Mouse (Mus musculus): ENCODE data around the gene Camkk2. TPM values are rescaled to one million over a fixed set of nuclear protein-coding genes. Genes with fewer than 3 reads are reported as not detected.

Camkk2 gene
- polyA plus RNA-seq, 1 experiment: not detected

GRCm38 (mm10) chr5:122775646-122776286 lies 3.4 kb downstream of the Camkk2 start:
- Histone ChIP-seq H3K4me3 (ENCODE audit: insufficient read depth, low read depth, low read length) (peak overlapping the region; percentile 30; the same call in 1 of the 2 replicates), H3K27ac (ENCODE audit: insufficient read depth, low read depth, low read length) (peak overlapping the region; percentile 80), H3K4me1 (ENCODE audit: control insufficient read depth, insufficient read depth, low read length) (peaks cover 45% of the 10 kb centered on the region)
- WGBS: 61% methylated on average over 14 of the region's 14 CpGs
- TF ChIP-seq POLR2A (IDR thresholded peaks at IDR 0.05; ENCODE audit: insufficient read depth, low read depth, low read length) (no peak), CTCF (IDR thresholded peaks at IDR 0.05; ENCODE audit: insufficient read depth, low read depth, low read length) (no peak)

GRCm38 (mm10) chr5:122774743-122775611 lies 4.2 kb downstream of the Camkk2 start:
- WGBS: 53% methylated on average over 28 of the region's 28 CpGs
- TF ChIP-seq POLR2A (IDR thresholded peaks at IDR 0.05; ENCODE audit: insufficient read depth, low read depth, low read length): no peak
- TF ChIP-seq CTCF (IDR thresholded peaks at IDR 0.05; ENCODE audit: insufficient read depth, low read depth, low read length): no peak
- Histone ChIP-seq H3K4me3 (ENCODE audit: insufficient read depth, low read depth, low read length) (peak overlapping the region; percentile 30; the same call in 1 of the 2 replicates), H3K4me1 (ENCODE audit: control insufficient read depth, insufficient read depth, low read length) (peaks cover 52% of the 10 kb centered on the region), H3K27ac (ENCODE audit: insufficient read depth, low read depth, low read length) (peak overlapping the region; percentile 80)

GRCm38 (mm10) chr5:122773756-122774155 lies 5.5 kb downstream of the Camkk2 start:
- WGBS: 31% methylated on average over 11 of the region's 11 CpGs
- Histone ChIP-seq H3K27ac (ENCODE audit: insufficient read depth, low read depth, low read length) (0 out of 2 replicates have a peak overlapping the region, but pooled peaks have one; percentile 16), H3K4me1 (ENCODE audit: control insufficient read depth, insufficient read depth, low read length) (peaks cover 51% of the 10 kb centered on the region), H3K4me3 (ENCODE audit: insufficient read depth, low read depth, low read length) (no peak overlapping the region)
- TF ChIP-seq CTCF (IDR thresholded peaks at IDR 0.05; ENCODE audit: insufficient read depth, low read depth, low read length): no peak
- no peak for TF ChIP-seq POLR2A (IDR thresholded peaks at IDR 0.05; ENCODE audit: insufficient read depth, low read depth, low read length)

- Histone ChIP-seq H3K4me3 (ENCODE audit: insufficient read depth, low read depth, low read length) (no peak overlapping the region), H3K27ac (ENCODE audit: insufficient read depth, low read depth, low read length) (no peak overlapping the region), H3K4me1 (ENCODE audit: control insufficient read depth, insufficient read depth, low read length) (peaks cover 38% of the 10 kb centered on the region)
- 85% methylated on average over 9 of the region's 9 CpGs for WGBS
- TF ChIP-seq CTCF (IDR thresholded peaks at IDR 0.05; ENCODE audit: insufficient read depth, low read depth, low read length) (no peak), POLR2A (IDR thresholded peaks at IDR 0.05; ENCODE audit: insufficient read depth, low read depth, low read length) (no peak)
These were observed 7.8 kb downstream of the Camkk2 start for GRCm38 (mm10) chr5:122771428-122771827.

GRCm38 (mm10) chr5:122770806-122771261 lies 8.4 kb downstream of the Camkk2 start:
- no peak overlapping the region for H3K4me3 ChIP-seq (ENCODE audit: insufficient read depth, low read depth, low read length)
- WGBS: 40% methylated on average over 10 of the region's 10 CpGs
- no peak overlapping the region for H3K27ac ChIP-seq (ENCODE audit: insufficient read depth, low read depth, low read length)
- H3K4me1 ChIP-seq (ENCODE audit: control insufficient read depth, insufficient read depth, low read length): peaks cover 38% of the 10 kb centered on the region
- no peak for TF ChIP-seq POLR2A (IDR thresholded peaks at IDR 0.05; ENCODE audit: insufficient read depth, low read depth, low read length)
- TF ChIP-seq CTCF (IDR thresholded peaks at IDR 0.05; ENCODE audit: insufficient read depth, low read depth, low read length): no peak

- Histone ChIP-seq H3K4me1 (ENCODE audit: control insufficient read depth, insufficient read depth, low read length) (peaks cover 34% of the 10 kb centered on the region), H3K27ac (ENCODE audit: insufficient read depth, low read depth, low read length) (no peak overlapping the region), H3K4me3 (ENCODE audit: insufficient read depth, low read depth, low read length) (no peak overlapping the region)
- TF ChIP-seq POLR2A (IDR thresholded peaks at IDR 0.05; ENCODE audit: insufficient read depth, low read depth, low read length) (no peak), CTCF (IDR thresholded peaks at IDR 0.05; ENCODE audit: insufficient read depth, low read depth, low read length) (no peak)
- WGBS: 56% methylated on average over 7 of the region's 7 CpGs
These were observed 8.9 kb downstream of the Camkk2 start for GRCm38 (mm10) chr5:122770304-122770703.

GRCm38 (mm10) chr5:122769101-122769568 lies 10.1 kb downstream of the Camkk2 start:
- Histone ChIP-seq H3K27ac (ENCODE audit: insufficient read depth, low read depth, low read length) (no peak overlapping the region), H3K4me3 (ENCODE audit: insufficient read depth, low read depth, low read length) (no peak overlapping the region), H3K4me1 (ENCODE audit: control insufficient read depth, insufficient read depth, low read length) (peaks cover 24% of the 10 kb centered on the region)
- 86% methylated on average over 15 of the region's 15 CpGs for WGBS
- TF ChIP-seq POLR2A (IDR thresholded peaks at IDR 0.05; ENCODE audit: insufficient read depth, low read depth, low read length): no peak
- TF ChIP-seq CTCF (IDR thresholded peaks at IDR 0.05; ENCODE audit: insufficient read depth, low read depth, low read length): no peak

GRCm38 (mm10) chr5:122767283-122767682 lies 11.9 kb downstream of the Camkk2 start:
- TF ChIP-seq CTCF (IDR thresholded peaks at IDR 0.05; ENCODE audit: insufficient read depth, low read depth, low read length) (no peak), POLR2A (IDR thresholded peaks at IDR 0.05; ENCODE audit: insufficient read depth, low read depth, low read length) (no peak)
- Histone ChIP-seq H3K4me3 (ENCODE audit: insufficient read depth, low read depth, low read length) (no peak overlapping the region), H3K4me1 (ENCODE audit: control insufficient read depth, insufficient read depth, low read length) (peaks cover 21% of the 10 kb centered on the region), H3K27ac (ENCODE audit: insufficient read depth, low read depth, low read length) (no peak overlapping the region)
- 82% methylated on average over 11 of the region's 11 CpGs for WGBS

- WGBS: 56% methylated on average over 10 of the region's 10 CpGs
- peaks cover 8% of the 10 kb centered on the region for H3K4me1 ChIP-seq (ENCODE audit: control insufficient read depth, insufficient read depth, low read length)
- no peak overlapping the region for H3K27ac ChIP-seq (ENCODE audit: insufficient read depth, low read depth, low read length)
- no peak overlapping the region for H3K4me3 ChIP-seq (ENCODE audit: insufficient read depth, low read depth, low read length)
- no peak; the same call in 1 of the 2 replicates for TF ChIP-seq CTCF (IDR thresholded peaks at IDR 0.05; ENCODE audit: insufficient read depth, low read depth, low read length)
- no peak for TF ChIP-seq POLR2A (IDR thresholded peaks at IDR 0.05; ENCODE audit: insufficient read depth, low read depth, low read length)
These were observed 15.2 kb downstream of the Camkk2 start for GRCm38 (mm10) chr5:122764032-122764464.

Measured in olfactory bulb, adult 2 months (tissue).